Mouse (Mus musculus) midbrain, embryonic 10.5 days (tissue): ENCODE measurements around the gene Fam3c. TPM values are rescaled to one million over a fixed set of nuclear protein-coding genes. Genes with fewer than 3 reads are reported as not detected.
"Not testable (repeated sequence)": the region's sequence is repeated elsewhere in the genome, so short reads cannot be mapped to it uniquely, and the experiment has no call there.

ENCODE experiments used
- DNase-seq: peaks from one replicate; pipeline ENCODE4 v3.0.0-alpha.2; 2017; ENCODE audit warnings: low spot score
- H3K27ac ChIP-seq: fragments of 300-500 bp; sonication (generic); replicated peaks from 2 replicates; pipeline ENCODE4 v1.5.1; 2016; ENCODE audit warnings: mild to moderate bottlenecking
- H3K27me3 ChIP-seq: fragments of 300-500 bp; sonication (generic); 2 replicates; pipeline ENCODE4 v1.6.1; 2016; ENCODE audit warnings: low read depth, mild to moderate bottlenecking; ENCODE audit not compliant: poor library complexity, severe bottlenecking
- H3K36me3 ChIP-seq: fragments of 300-500 bp; sonication (generic); 2 replicates; pipeline ENCODE4 v1.6.1; 2016; ENCODE audit warnings: mild to moderate bottlenecking, moderate library complexity
- H3K4me1 ChIP-seq: fragments of 300-500 bp; sonication (generic); 2 replicates; pipeline ENCODE4 v1.6.1; 2016
- H3K4me3 ChIP-seq: fragments of 300-500 bp; sonication (generic); 2 replicates; pipeline ENCODE4 v1.5.1; 2016; ENCODE audit warnings: mild to moderate bottlenecking, moderate library complexity
- H3K9me3 ChIP-seq: fragments of 300-500 bp; sonication (generic); replicated peaks from 2 replicates; pipeline ENCODE4 v1.6.1; 2016; ENCODE audit warnings: mild to moderate bottlenecking
- WGBS: fragments of 180-500 bp; shearing (Covaris S2); methylation state at CpG from one replicate; pipeline ENCODE4 v1.1.7; 2016; 5-methylcytosine and 5-hydroxymethylcytosine counted together
- polyA plus RNA-seq: library from polyadenylated mRNA; unstranded; fragments of >200 nt; fragmentation: Nextera tagmentation; extraction: Ambion mirVana; gene quantifications from 2 replicates; pipeline ENCODE4 v1.2.1, GENCODE M21; 2016

Gene Fam3c
- polyA plus RNA-seq, 1 experiment from 2014 or later: 27.8 TPM

DNA sequence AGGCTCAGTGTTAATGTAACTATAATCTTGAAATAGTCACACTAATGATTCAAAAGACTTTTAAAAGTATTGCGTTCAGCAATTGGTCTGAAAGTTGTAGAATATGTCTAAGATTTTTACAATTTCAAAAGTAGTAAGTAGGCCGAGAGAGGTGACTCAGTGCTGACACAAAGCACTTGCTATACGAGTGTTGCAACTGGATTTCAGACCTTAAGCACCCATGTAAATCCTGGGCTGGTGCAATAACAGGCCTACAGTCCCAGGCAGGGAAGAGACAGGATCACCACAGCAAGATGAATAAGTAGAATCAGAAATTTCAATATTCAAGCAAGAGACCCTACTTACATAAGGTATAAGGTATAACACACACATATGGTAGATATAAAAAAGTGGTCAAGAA is 78.1 kb downstream of the Fam3c start:
- WGBS: 90% methylated on average over 3 of the region's 3 CpGs
- Histone ChIP-seq H3K27ac (no peak overlapping the region), H3K9me3 (no peaks in the 10 kb centered on the region), H3K4me3 (no peak overlapping the region), H3K36me3 (no peaks in the 10 kb centered on the region), H3K4me1 (no peaks in the 10 kb centered on the region), H3K27me3 (no peaks in the 10 kb centered on the region; the same call in 1 of the 2 replicates)
- DNase-seq: no peak

DNA sequence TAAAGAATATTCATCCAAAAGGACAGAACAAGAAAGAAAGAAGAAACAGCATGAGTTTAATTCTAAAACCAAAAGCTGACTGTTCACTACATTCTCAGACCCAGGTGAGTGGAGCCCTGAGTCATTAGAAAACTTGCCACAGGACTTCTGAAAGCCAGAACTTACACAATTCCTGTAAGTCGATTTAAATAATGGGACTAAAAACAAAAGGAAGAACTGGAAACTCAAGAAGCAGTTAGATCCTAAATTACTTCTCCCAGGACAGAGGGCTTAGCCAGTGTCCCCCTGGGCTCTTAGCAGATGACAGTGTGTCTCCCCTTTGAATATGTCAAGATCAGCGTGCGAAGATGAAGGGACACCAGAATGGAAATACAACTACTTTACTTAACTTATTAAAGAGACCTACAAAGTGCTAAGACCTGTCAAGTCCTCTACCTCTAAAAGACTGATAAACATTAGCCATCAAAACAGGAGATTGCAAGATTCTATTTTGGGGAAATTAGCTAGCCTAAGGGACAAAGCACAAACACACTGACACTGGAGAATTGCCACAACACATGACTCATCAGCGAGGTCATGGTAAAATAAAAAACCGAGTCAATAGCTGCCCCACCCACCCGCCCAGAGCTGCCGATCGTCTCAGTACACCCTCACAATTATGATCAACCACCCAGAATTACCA is 86.1 kb downstream of the Fam3c start:
- H3K36me3 ChIP-seq: no peaks in the 10 kb centered on the region
- H3K9me3 ChIP-seq: no peaks in the 10 kb centered on the region
- H3K27ac ChIP-seq: no peak overlapping the region
- DNase-seq: no peak
- no peaks in the 10 kb centered on the region for H3K27me3 ChIP-seq
- H3K4me1 ChIP-seq: no peaks in the 10 kb centered on the region
- H3K4me3 ChIP-seq: no peak overlapping the region
- 83% methylated on average over 8 of the region's 8 CpGs for WGBS

DNA sequence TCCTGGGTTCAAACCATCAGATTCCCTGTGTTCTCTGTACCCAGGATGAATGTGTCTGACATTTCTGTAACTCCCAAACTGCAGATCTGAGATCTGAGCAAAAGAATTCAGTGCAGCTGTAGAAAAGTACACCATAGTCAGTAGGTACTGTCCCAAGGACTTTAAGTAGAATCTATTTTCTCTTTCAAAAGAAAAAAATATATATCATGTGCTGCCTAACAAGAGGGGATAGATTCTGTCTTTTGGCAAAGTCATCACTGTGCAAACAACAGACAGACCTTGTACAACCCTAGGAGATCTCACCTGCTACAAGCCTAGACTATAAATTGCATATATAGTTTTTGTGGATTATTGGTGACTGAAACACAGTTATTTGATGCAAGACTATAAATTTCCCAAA is 87.4 kb downstream of the Fam3c start:
- no peaks in the 10 kb centered on the region for H3K27me3 ChIP-seq
- H3K4me1 ChIP-seq: no peaks in the 10 kb centered on the region
- DNase-seq: no peak
- no peaks in the 10 kb centered on the region for H3K36me3 ChIP-seq
- no peaks in the 10 kb centered on the region for H3K9me3 ChIP-seq
- no peak overlapping the region for H3K4me3 ChIP-seq
- no peak overlapping the region for H3K27ac ChIP-seq

DNA sequence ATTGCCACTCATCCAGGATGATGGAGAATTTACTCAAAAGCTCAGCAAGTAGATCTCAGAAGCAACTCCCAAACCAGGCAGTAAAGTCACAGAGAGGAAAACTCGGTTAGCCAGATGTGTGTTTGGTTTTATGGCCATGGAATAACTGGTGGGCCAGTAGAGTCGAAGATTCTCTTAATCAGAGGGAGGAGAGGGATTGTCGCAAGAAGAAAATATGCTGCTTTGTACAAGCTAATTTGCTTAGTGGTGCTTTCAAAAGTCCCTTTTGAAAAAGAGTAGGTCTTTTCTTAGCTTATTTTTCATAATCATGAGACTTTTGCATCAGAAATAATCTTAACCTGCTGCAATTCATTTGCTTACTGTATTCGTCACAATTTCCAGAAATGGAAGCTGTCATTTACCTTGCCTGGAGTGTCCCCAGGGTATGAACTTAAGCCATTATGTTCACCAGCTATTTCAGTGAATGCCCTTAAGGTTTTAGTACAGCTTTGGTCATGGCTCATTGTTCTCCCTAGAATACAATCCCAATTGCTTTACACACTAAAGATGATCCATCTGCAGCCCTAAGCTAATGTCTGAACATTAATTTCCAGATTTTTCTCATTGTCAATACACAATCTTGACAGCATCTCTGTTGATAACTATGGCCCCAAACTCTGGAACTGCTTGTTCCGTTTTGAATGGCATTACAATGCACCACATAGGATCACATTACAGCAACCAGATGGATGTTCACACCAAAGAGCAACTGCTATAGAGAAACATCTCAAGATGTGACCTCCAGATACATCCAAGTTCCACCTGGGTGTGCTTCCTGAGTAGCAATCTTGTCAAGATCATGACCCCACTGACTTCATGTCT is 88.0 kb downstream of the Fam3c start:
- DNase-seq: no peak
- Histone ChIP-seq H3K4me1 (no peaks in the 10 kb centered on the region), H3K36me3 (no peaks in the 10 kb centered on the region), H3K27me3 (no peaks in the 10 kb centered on the region), H3K27ac (no peak overlapping the region), H3K9me3 (no peaks in the 10 kb centered on the region), H3K4me3 (no peak overlapping the region)
- WGBS: 84% methylated on average over 5 of the region's 5 CpGs

DNA sequence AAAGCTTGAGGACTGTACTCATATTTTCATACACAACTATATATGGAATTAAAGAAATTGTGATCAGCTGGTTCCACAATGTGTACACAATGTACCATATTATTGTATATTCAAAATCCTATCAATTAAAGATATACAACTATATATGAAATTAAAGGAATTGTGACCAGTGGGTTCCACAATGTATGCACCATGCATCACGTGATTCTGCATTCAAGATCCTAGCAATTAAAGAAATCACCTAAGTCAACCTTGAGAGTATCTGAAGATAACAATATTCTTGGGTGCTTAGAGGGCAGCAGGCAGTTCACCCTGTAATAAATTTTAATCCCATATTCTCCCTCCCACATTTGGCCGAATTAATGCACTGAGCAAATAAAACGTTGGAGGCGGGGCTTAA is 90.0 kb downstream of the Fam3c start:
- Histone ChIP-seq H3K4me3 (no peak overlapping the region), H3K27me3 (no peaks in the 10 kb centered on the region), H3K9me3 (no peaks in the 10 kb centered on the region), H3K27ac (no peak overlapping the region), H3K36me3 (no peaks in the 10 kb centered on the region), H3K4me1 (no peaks in the 10 kb centered on the region)
- WGBS: 84% methylated on average over 4 of the region's 4 CpGs
- no peak for DNase-seq

DNA sequence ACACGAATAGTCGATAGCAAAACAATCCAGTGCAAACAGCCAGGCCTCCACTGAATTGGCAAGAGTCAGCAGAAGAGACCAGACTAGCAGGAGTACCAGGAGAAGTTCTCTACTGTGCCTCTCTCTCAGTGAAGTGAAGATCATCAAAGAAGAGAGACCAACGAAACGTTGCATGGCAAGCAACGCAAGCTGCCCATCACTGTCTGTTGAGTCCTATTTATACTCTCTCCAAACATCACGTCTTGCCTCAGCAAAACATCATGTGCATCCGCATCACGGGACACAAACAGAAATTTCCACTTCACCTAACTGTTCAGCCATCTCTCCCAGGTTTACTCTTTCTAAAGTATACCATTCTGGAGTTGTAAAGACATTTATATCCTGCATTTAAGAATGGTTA is 91.9 kb downstream of the Fam3c start:
- H3K4me3 ChIP-seq, H3K27ac ChIP-seq, H3K9me3 ChIP-seq, H3K36me3 ChIP-seq, H3K27me3 ChIP-seq, DNase-seq, H3K4me1 ChIP-seq: not testable (repeated sequence)
- WGBS: 89% methylated on average over 8 of the region's 8 CpGs

DNA sequence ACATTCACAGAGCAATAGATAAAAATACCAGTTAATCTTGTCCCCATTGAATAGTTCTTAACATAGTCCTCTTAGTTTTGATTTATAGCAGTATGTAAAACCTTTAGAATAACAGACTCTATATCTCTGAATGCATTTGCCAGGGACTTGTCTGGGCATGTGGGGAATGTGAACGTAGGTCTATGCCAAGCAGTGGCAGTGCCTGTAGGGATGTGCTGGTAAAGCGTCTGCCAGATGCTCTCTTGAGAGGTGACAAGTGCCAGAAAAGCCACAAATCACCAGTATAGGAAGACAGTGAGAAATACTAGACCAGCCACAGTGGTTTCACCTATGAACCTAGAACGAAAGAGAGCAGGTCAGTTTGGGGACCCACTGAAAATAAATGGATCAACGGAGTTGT is 93.5 kb downstream of the Fam3c start:
- Histone ChIP-seq H3K9me3 (no peaks in the 10 kb centered on the region), H3K36me3 (no peaks in the 10 kb centered on the region), H3K27me3 (no peaks in the 10 kb centered on the region), H3K27ac (no peak overlapping the region), H3K4me3 (no peak overlapping the region), H3K4me1 (no peaks in the 10 kb centered on the region)
- 82% methylated on average over 4 of the region's 4 CpGs for WGBS
- DNase-seq: no peak

DNA sequence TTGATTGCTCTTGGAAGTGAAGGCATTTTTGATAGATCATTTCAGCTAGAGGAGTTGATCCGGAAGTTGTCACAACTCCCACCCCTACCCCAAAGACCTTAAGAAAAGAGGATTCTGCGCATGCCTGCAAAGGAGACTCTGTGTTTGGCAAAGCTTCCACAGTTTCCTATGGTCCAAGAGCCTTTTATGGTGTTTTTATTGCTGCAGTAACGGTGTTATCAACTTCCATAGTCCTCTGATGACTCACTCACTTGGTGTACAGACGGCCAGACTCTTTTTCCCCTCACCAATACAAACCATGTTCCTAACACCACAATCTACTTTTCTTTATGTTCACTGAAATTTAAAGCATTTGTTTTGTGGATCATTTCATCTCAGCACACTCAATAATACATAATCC is 97.3 kb downstream of the Fam3c start:
- Histone ChIP-seq H3K36me3 (no peaks in the 10 kb centered on the region), H3K27ac (no peak overlapping the region), H3K4me1 (no peaks in the 10 kb centered on the region), H3K4me3 (no peak overlapping the region), H3K27me3 (no peaks in the 10 kb centered on the region), H3K9me3 (no peaks in the 10 kb centered on the region)
- DNase-seq: no peak
- WGBS: 93% methylated on average over 4 of the region's 4 CpGs

Other genes starting within 250 kb of the Fam3c start
- 0.39 and 0.52 TPM in 2 replicates for gene Wnt16, start 68.0 kb downstream of the Fam3c start, polyA plus RNA-seq